ENCODE assay signal across 12 mouse cellular contexts in the genomic region with DNA sequence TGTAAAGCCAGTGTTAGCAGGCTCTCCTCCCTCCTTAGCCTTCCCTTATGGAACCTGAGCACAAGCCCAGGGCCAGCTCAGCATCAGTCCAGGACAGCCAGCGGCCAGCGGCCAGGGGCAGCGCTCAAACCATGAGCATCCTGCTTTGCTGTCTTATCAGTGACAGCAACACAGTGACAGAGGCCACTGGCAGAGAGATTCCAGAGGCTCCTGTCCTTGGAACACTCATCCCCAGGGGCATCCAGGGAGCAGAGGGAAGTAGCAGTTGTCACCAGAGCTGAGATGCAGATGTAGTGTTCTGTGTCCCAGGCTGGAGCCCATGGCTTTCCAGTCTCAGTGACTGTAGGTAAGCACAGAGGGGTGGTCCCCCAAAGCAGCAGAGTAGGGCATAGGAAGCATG. TPM values are rescaled to one million over a fixed set of nuclear protein-coding genes. Genes with fewer than 3 reads are reported as not detected.
DNase-seq lines count a peak whose midpoint lies in the region; ATAC-seq and TF ChIP-seq lines count a peak whose summit lies in the region.
"Had no signal": no experiment of that assay in that cellular context is flagged by ENCODE, and none has a peak within 500 bp of the region (broad histone marks: within the 10 kb centered on the region; RNA-seq: fewer than 3 reads in every experiment).

No protein-coding gene starts in this region.

- H3K36me3 ChIP-seq in forebrain, embryonic 10.5 days (replicated peaks), result no peaks in the 10 kb centered on the region
- no peaks in the 10 kb centered on the region for H3K36me3 ChIP-seq in forebrain, embryonic 11.5 days (ENCODE audit: control insufficient read depth, insufficient read depth, low read length)
- H3K36me3 ChIP-seq in intestine, embryonic 14.5 days (ENCODE audit: control insufficient read depth, insufficient read depth, low read length), result no peaks in the 10 kb centered on the region
- no peaks in the 10 kb centered on the region for H3K36me3 ChIP-seq in intestine, postnatal 0 days (ENCODE audit: control insufficient read depth, insufficient read depth)
- no peaks in the 10 kb centered on the region for H3K36me3 ChIP-seq in embryonic facial prominence, embryonic 10.5 days (replicated peaks)
- H3K36me3 ChIP-seq in limb, embryonic 12.5 days, result no peaks in the 10 kb centered on the region
- no peaks in the 10 kb centered on the region for H3K36me3 ChIP-seq in thymus, adult 2 months (ENCODE audit: control insufficient read depth, insufficient read depth, low read length)
- H3K36me3 ChIP-seq: liver, embryonic 12.5 days had no signal

- no peak for DNase-seq in forebrain, embryonic 10.5 days (ENCODE audit: extremely low spot score, low spot score)
- no peak for DNase-seq in forebrain, embryonic 11.5 days (ENCODE audit: low spot score)
- DNase-seq in intestine, embryonic 14.5 days (ENCODE audit: low spot score), result no peak
- no peak for DNase-seq in embryonic facial prominence, embryonic 10.5 days (ENCODE audit: low spot score)
- DNase-seq in retina, embryonic 14.5 days (ENCODE audit: low spot score), result no peak
- no peak for DNase-seq in thymus, adult 2 months
- DNase-seq: cerebellum, postnatal 10 days; kidney, postnatal 25 days; lung, postnatal 10 days had no signal

- no peak for TF ChIP-seq CTCF in intestine, postnatal 0 days (IDR thresholded peaks at IDR 0.05; ENCODE audit: low read depth)
- TF ChIP-seq CTCF in thymus, adult 2 months (IDR thresholded peaks at IDR 0.05; ENCODE audit: borderline replicate concordance, control insufficient read depth, extremely low read depth, insufficient read depth, low read length, poor library complexity), result no peak

- no peak for TF ChIP-seq POLR2A in thymus, adult 2 months (IDR thresholded peaks at IDR 0.05; ENCODE audit: control insufficient read depth, extremely low read depth, insufficient read depth, low read length, poor library complexity)

- no peak overlapping the region for H3K4me2 ChIP-seq in forebrain, embryonic 11.5 days (ENCODE audit: low read depth, low read length, severe bottlenecking)
- no peak overlapping the region for H3K4me2 ChIP-seq in intestine, embryonic 14.5 days (ENCODE audit: low read length)
- no peak overlapping the region for H3K4me2 ChIP-seq in intestine, postnatal 0 days (replicated peaks; ENCODE audit: low read depth)
- H3K4me2 ChIP-seq in limb, embryonic 12.5 days, result no peak overlapping the region
- H3K4me2 ChIP-seq: liver, embryonic 12.5 days had no signal

- H3K4me1 ChIP-seq in forebrain, embryonic 10.5 days, result peaks cover 25% of the 10 kb centered on the region
- no peaks in the 10 kb centered on the region for H3K4me1 ChIP-seq in forebrain, embryonic 11.5 days (replicated peaks; ENCODE audit: control insufficient read depth, insufficient read depth, low read length)
- H3K4me1 ChIP-seq in intestine, embryonic 14.5 days (replicated peaks; ENCODE audit: control insufficient read depth, insufficient read depth, low read length), result peaks cover 48% of the 10 kb centered on the region
- peaks cover 6% of the 10 kb centered on the region for H3K4me1 ChIP-seq in intestine, postnatal 0 days (replicated peaks; ENCODE audit: control insufficient read depth, insufficient read depth, low read length)
- peaks cover 30% of the 10 kb centered on the region for H3K4me1 ChIP-seq in embryonic facial prominence, embryonic 10.5 days
- H3K4me1 ChIP-seq in limb, embryonic 12.5 days (replicated peaks), result peaks cover 23% of the 10 kb centered on the region
- H3K4me1 ChIP-seq in thymus, adult 2 months (replicated peaks; ENCODE audit: control insufficient read depth, insufficient read depth, low read length), result peaks cover 47% of the 10 kb centered on the region

- H3K27me3 ChIP-seq in forebrain, embryonic 10.5 days (ENCODE audit: poor library complexity, severe bottlenecking), result no peaks in the 10 kb centered on the region
- no peaks in the 10 kb centered on the region for H3K27me3 ChIP-seq in forebrain, embryonic 11.5 days (ENCODE audit: control insufficient read depth, insufficient read depth, low read length)
- H3K27me3 ChIP-seq in intestine, embryonic 14.5 days (replicated peaks; ENCODE audit: control insufficient read depth, insufficient read depth, low read length), result no peaks in the 10 kb centered on the region
- no peaks in the 10 kb centered on the region for H3K27me3 ChIP-seq in intestine, postnatal 0 days (replicated peaks; ENCODE audit: control insufficient read depth, insufficient read depth, low read length)
- no peaks in the 10 kb centered on the region for H3K27me3 ChIP-seq in embryonic facial prominence, embryonic 10.5 days (replicated peaks; ENCODE audit: low read depth, poor library complexity, severe bottlenecking)
- no peaks in the 10 kb centered on the region for H3K27me3 ChIP-seq in limb, embryonic 12.5 days
- no peaks in the 10 kb centered on the region for H3K27me3 ChIP-seq in thymus, adult 2 months (ENCODE audit: control insufficient read depth, insufficient read depth, low read length)

- ATAC-seq in forebrain, embryonic 11.5 days (replicated peaks; ENCODE audit: low FRiP score), result no peak
- no peak for ATAC-seq in intestine, embryonic 14.5 days (replicated peaks; ENCODE audit: low FRiP score, low TSS enrichment, low read depth)
- ATAC-seq in intestine, postnatal 0 days, result no peak
- ATAC-seq in limb, embryonic 12.5 days (ENCODE audit: insufficient number of reproducible peaks, insufficient read depth, low FRiP score, low TSS enrichment, low read depth), result no peak
- ATAC-seq: liver, embryonic 12.5 days had no signal

- no peaks in the 10 kb centered on the region for H3K9me3 ChIP-seq in forebrain, embryonic 10.5 days
- H3K9me3 ChIP-seq in forebrain, embryonic 11.5 days (ENCODE audit: control insufficient read depth, low read length), result no peaks in the 10 kb centered on the region
- 0 out of 2 replicates have a peak, but pooled peaks cover 4% of the 10 kb centered on the region for H3K9me3 ChIP-seq in intestine, embryonic 14.5 days (ENCODE audit: control insufficient read depth, low read length)
- no peaks in the 10 kb centered on the region for H3K9me3 ChIP-seq in intestine, postnatal 0 days (ENCODE audit: control insufficient read depth)
- no peaks in the 10 kb centered on the region for H3K9me3 ChIP-seq in embryonic facial prominence, embryonic 10.5 days
- H3K9me3 ChIP-seq in limb, embryonic 12.5 days, result no peaks in the 10 kb centered on the region
- H3K9me3 ChIP-seq: liver, embryonic 12.5 days had no signal

- WGBS in forebrain, embryonic 10.5 days, result 76% methylated on average over 3 of the region's 3 CpGs
- 66% methylated on average over 3 of the region's 3 CpGs for WGBS in forebrain, embryonic 11.5 days
- WGBS in intestine, embryonic 14.5 days, result 76% methylated on average over 3 of the region's 3 CpGs
- WGBS in intestine, postnatal 0 days, result 75% methylated on average over 3 of the region's 3 CpGs
- 71% methylated on average over 3 of the region's 3 CpGs for WGBS in embryonic facial prominence, embryonic 10.5 days
- 66% methylated on average over 3 of the region's 3 CpGs for WGBS in limb, embryonic 12.5 days
- WGBS in thymus, adult 2 months, result 87% methylated on average over 3 of the region's 3 CpGs

- H3K9ac ChIP-seq in forebrain, embryonic 11.5 days (ENCODE audit: low read length), result no peak overlapping the region
- H3K9ac ChIP-seq in intestine, embryonic 14.5 days (ENCODE audit: low read length), result no peak overlapping the region
- no peak overlapping the region for H3K9ac ChIP-seq in intestine, postnatal 0 days (ENCODE audit: low read depth, low read length)
- no peak overlapping the region for H3K9ac ChIP-seq in limb, embryonic 12.5 days (replicated peaks)
- H3K9ac ChIP-seq: liver, embryonic 12.5 days had no signal

- 0 out of 2 replicates have a peak overlapping the region, but pooled peaks have one; percentile 67 for H3K27ac ChIP-seq in forebrain, embryonic 10.5 days
- H3K27ac ChIP-seq in forebrain, embryonic 11.5 days (ENCODE audit: low read depth, low read length), result no peak overlapping the region
- H3K27ac ChIP-seq in intestine, embryonic 14.5 days (ENCODE audit: low read depth), result peak overlapping the region; percentile 91
- no peak overlapping the region for H3K27ac ChIP-seq in intestine, postnatal 0 days (ENCODE audit: low read depth, low read length)
- H3K27ac ChIP-seq in embryonic facial prominence, embryonic 10.5 days (replicated peaks), result peak overlapping the region; percentile 70; the same call in 1 of the 2 replicates
- H3K27ac ChIP-seq in limb, embryonic 12.5 days, result 0 out of 2 replicates have a peak overlapping the region, but pooled peaks have one; percentile 13
- H3K27ac ChIP-seq in thymus, adult 2 months (ENCODE audit: control insufficient read depth, insufficient read depth, low read length), result no peak overlapping the region
- H3K27ac ChIP-seq: liver, embryonic 12.5 days had no signal

- no peak overlapping the region for H3K4me3 ChIP-seq in forebrain, embryonic 10.5 days
- H3K4me3 ChIP-seq in forebrain, embryonic 11.5 days (ENCODE audit: low read depth, low read length), result no peak overlapping the region
- H3K4me3 ChIP-seq in intestine, embryonic 14.5 days (ENCODE audit: low read depth, low read length), result no peak overlapping the region
- H3K4me3 ChIP-seq in intestine, postnatal 0 days (ENCODE audit: low read depth, low read length), result no peak overlapping the region
- no peak overlapping the region for H3K4me3 ChIP-seq in embryonic facial prominence, embryonic 10.5 days
- no peak overlapping the region for H3K4me3 ChIP-seq in limb, embryonic 12.5 days (replicated peaks)
- no peak overlapping the region for H3K4me3 ChIP-seq in thymus, adult 2 months (ENCODE audit: control insufficient read depth, insufficient read depth, low read length)
- H3K4me3 ChIP-seq: liver, embryonic 12.5 days had no signal

RNA-seq across cellular contexts. Expression of a gene that starts 32.5 kb away (rescaled TPM):
- 0.09 and 0.10 TPM in 2 replicates for polyA plus RNA-seq in forebrain, embryonic 10.5 days (2016; fragmentation: Nextera tagmentation; extraction: Ambion mirVana)
- polyA plus RNA-seq in forebrain, embryonic 11.5 days (2014; fragmentation: Nextera tagmentation; extraction: Ambion mirVana), result 0.35 and 0.45 TPM in 2 replicates
- polyA plus RNA-seq in intestine, embryonic 14.5 days (2014; fragmentation: Nextera tagmentation; extraction: Ambion mirVana), result 2.3 and 3.1 TPM in 2 replicates
- polyA plus RNA-seq in intestine, postnatal 0 days (2015; fragmentation: Nextera tagmentation; extraction: Ambion mirVana), result 1.5 TPM in 2 replicates
- polyA plus RNA-seq in embryonic facial prominence, embryonic 10.5 days (2016; fragmentation: Nextera tagmentation; extraction: Ambion mirVana), result 0.16 TPM in 2 replicates
- polyA plus RNA-seq in limb, embryonic 12.5 days (2016; fragmentation: Nextera tagmentation; extraction: Ambion mirVana), result 0.40 and 0.59 TPM in 2 replicates
- polyA plus RNA-seq in thymus, adult 2 months (2012; rRNA removed), result 26.2 and 69.9 TPM in 2 replicates

Comparison
In these comparisons a context has a peak if more than half of its experiments do, and no peak if none do; other contexts are left out.
1. H3K27ac ChIP-seq: peak in forebrain, embryonic 10.5 days (single experiment), intestine, embryonic 14.5 days (single experiment), embryonic facial prominence, embryonic 10.5 days (single experiment) and limb, embryonic 12.5 days (single experiment); none in forebrain, embryonic 11.5 days (single experiment), intestine, postnatal 0 days (single experiment) and thymus, adult 2 months (single experiment).